Mouse (Mus musculus): ENCODE results near the gene Slc5a5.
A peak's percentile ranks its signal among the peaks of the same experiment; 100 is the strongest.

Gene Slc5a5

DNA sequence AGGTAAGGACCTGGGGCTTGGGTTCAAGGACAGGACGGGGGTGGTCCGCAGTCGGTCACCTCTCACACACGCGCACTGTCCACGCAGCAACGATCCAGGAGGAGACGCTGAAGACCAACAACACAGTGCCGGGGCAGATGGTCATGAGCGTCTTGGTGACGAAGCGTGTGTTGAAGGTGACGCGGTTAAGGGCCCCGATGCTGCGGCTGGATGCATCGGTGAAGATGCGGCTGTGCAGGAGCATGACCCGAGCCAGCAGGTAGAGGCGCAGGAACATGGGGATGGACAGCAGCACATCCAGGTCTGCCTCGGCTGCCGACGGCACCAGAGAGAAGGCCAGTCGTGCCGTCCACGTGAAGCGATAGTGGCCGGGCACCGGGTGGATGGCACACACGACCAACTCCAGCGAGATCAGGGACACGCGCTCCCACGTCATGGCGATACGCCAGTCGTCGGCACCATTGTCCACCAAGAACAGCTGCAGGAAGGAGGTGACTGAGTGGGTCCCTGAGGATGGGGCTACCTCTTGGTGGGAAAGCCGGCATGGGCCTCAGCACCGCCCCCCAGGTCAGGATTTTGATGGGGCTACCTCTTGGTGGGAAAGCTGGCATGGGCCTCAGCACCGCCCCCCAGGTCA lies 39.8 kb downstream of the Slc5a5 start:
- no peak for DNase-seq (ENCODE audit: low spot score)

DNA sequence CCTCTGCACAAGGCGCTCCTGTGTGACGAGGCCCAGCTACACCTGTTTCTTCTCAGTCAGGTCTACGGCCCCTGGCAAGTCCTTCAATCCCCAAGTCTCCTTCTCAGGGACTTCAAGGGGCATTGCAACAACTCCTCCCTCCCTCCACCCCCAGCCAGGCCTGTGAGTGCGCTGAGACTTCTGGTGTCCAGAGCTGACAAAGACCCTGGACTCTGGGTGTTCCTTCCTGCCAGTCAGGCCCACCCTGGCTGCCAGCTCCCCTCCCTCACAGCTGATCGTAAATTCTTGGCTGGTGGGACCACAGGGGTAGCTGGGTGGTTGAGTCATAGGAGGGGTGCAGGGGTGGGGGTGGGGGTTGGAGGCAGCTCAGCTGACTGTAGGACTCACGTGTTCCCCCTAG lies 40.7 kb downstream of the Slc5a5 start:
- DNase-seq (ENCODE audit: low spot score) = no peak

DNA sequence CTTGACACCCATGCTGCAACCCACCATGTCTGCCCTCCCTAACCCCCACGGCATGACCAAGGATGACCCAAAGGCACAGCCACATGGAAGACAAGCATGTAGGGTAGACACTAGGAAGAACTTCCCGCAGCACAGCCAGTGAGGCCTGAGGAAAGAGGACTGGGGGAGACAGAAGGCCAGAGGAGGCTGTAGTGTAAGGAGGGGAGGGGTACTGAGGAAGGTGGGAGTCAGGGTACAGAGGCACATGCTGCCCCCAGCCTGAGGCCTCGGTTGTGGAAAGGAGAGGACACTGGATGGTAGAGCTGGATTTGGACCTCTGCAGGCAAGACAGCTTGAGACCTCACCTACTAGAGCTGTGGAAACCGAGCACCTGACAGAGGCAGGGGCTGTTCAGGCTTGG lies 41.6 kb downstream of the Slc5a5 start:
- no peak for DNase-seq (ENCODE audit: low spot score)

DNA sequence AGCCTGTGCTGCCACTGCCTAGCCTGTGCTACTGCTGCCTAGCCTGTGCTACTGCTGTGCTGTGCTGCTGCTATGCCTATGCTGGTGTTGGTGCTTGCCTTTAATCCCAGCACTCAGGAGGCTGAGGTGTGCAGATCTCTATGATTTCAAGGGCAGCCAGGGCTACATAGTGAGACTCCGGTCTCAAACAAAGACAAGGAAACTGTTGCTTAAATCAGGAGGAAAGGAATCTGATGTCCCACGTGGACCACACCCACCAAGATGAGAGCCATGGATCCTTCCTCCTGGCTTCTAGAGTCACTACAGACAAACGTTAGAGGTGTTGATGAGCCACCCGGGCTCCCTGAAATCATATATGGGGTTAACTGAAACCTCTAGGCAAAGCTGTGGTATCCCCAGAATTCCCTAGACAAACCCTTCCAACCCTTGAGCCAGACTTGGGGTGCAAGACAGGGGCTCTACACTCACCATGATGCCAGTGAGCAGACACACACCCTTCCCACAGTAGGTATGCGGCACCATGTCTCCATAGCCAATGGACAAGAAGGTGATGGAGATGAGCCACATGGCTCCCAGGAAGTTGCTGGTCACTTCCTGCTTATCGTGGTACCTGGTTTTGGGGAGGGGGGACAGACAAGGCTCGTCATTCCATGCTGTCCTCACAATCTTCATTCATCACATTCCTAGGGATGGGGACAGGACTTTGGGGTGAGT lies 42.3 kb downstream of the Slc5a5 start:
- no peak for DNase-seq (ENCODE audit: low spot score)

DNA sequence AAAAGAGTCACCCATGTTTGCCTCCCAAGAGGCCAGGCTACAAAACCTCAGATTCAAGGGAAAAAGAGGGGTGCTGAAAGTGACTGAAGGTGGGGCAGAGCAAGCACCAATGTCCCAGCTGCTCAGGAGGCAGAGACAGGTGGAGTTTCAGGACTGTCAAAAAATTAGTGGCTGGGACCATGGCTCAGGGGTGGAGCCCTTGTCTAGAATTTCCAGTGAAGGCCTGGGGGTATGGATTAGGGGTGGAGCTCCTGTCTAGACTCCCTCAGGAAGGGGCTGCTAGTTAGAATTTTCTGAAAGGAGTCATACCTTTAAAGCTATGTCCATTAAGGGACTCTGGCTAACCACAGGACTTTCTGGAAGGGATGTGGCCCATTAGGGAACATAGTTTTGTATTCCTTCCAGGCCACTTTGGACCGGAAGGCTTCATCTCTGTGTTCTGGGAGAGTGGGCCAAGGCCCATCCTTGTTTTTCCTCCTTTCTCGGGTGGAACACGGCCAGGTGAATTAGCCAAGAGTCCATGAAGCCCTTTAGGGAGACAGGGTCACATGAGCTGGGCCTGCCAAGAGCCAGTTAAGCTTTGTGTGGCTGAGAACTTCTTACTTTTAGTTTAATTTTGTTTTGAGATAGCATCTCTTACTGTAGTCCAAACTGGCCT lies 43.1 kb downstream of the Slc5a5 start:
- no peak for DNase-seq (ENCODE audit: low spot score)

DNA sequence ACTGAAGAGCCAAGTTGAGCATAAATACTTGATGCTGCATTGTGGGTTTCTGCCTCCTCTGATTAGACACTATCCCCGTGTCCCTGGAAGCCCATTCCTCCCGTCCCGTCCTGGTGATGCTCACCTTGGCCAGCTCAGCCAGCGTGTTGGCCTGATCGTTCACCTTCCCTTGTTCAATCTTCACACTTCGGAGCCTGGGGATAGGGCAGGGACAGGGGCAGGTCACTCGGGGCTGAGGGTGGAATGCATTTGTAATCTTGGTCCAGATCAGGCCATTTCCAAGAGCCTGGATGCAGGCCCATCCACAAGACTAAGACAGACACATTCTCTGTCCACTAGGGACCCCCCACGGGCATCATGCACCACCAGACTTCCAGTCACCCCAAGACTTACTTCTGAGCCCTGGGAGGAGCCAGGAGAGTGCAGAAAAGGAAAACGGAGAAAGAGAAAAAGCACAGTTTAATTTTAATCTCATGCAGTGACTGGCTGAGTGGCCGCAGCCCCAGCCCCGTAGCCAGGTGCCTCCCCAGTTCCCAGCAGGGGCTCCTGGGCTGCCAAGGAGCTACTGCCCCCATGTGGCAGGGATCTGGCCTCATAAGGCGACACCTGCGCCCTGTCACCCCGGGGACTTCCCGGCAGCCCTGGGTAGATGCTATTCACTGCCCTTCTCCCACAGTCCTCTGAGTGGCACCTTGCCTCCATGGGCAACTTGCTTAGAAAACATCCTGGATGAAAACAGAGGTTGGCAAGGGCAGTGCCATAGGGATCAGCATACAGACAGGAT lies 46.0 kb downstream of the Slc5a5 start:
- DNase-seq (ENCODE audit: low spot score) = no peak

DNA sequence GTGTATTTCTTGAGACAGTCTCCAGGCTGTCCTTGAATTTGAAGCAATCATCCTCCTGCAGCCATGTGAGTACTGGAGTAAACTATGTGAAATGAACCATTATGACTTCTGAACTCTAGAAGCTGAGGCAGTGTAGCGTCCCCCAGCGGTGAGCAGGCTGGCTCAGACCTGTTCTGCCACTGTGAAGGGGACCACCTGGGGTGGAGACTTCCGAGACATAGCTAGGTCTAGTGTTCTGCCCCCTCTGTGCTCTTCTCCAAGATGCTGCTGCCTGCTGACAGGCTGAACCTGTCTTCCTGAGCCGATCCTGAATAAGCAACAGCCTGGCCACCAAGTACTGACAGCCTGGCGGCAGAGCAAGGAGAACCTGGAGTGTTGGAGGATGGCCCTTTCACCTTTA lies 47.4 kb downstream of the Slc5a5 start:
- DNase-seq (ENCODE audit: low spot score) = no peak

DNA sequence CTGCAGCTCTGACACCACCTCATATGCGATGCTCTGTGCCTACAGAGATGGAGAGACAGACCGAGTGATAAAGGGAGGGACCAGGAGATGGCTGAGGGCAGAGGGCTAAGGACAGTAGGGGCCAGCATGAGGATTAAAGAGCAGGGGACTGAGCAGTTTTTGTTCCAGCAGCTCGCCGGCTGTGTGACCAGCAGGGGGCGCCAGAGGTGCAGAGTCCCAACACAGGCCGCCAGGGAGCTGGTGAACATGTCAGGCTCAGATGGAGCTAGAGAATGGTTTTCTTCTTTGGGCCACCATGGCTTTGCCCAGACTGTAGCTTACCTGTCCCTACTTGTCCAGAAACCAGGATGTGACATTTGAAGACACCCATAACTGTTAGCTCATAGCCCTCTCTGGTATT lies 48.0 kb downstream of the Slc5a5 start:
- DNase-seq (ENCODE audit: low spot score) = peak; percentile 97

DNA sequence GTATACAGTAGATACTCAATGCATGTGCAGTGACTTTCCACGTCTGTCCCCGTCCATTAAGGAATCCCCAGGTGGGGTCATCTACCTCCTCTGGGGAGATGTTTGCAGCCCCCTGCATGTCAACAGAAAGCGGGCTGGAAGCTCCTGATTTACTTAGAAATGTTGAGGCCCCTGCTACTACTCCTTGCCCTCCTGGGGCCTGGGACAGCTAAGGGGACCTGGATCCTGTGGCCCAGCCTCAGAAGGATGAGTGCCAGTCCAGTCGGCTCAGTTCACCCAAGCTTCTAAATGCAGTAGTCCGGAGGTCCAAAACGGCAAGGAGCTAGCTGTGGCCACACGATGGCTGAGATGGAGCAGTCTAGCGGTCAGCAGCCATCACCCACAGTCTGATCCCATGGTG lies 48.6 kb downstream of the Slc5a5 start:
- DNase-seq (ENCODE audit: low spot score) = no peak

DNA sequence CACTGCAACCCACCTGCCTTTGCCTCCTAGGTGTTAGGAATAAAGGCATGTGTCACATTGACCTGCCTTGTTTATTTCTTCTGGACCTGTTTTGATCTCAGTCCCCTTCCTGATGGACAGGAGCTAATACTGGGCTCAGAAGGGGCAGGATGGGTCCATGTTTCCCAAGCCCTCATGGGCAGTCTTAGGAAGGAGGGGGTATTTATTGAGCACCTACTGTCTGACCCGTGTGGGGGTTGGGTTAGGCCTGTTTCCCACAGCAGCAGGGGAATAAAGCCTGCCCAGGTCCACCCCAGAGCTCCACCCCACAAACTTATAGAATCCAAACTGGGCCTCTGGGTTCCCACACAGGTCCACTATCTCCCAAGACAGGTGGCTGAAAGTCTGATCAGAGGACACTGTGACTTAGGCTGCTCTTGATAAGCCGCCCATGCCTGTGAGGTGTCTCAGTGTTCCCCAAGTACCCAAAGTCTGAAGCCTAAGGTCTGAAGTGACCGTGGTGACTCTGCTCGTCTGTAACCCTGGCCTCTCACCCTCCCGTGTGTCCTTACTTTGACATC lies 49.3 kb downstream of the Slc5a5 start:
- DNase-seq (ENCODE audit: low spot score) = no peak

DNA sequence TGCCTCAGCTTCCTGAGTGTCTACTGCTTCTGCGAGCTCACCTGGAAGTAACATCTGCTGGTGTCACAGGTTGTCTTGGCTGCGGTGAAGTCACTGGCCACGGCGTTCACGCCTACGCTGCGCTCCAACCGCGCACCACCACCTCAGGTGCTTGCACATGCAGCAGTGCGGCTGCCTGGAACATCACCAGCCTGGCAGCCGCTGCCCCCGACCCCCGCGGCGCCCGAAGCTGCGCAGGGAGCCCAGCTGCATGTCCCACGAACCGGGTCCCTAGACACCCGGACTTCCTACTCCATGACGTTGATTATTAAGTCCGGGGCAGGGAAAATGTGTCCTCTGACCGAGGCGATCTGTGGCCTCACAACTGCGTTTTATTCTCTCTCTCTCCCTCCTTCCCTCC lies 50.1 kb downstream of the Slc5a5 start:
- DNase-seq (ENCODE audit: low spot score) = no peak

DNA sequence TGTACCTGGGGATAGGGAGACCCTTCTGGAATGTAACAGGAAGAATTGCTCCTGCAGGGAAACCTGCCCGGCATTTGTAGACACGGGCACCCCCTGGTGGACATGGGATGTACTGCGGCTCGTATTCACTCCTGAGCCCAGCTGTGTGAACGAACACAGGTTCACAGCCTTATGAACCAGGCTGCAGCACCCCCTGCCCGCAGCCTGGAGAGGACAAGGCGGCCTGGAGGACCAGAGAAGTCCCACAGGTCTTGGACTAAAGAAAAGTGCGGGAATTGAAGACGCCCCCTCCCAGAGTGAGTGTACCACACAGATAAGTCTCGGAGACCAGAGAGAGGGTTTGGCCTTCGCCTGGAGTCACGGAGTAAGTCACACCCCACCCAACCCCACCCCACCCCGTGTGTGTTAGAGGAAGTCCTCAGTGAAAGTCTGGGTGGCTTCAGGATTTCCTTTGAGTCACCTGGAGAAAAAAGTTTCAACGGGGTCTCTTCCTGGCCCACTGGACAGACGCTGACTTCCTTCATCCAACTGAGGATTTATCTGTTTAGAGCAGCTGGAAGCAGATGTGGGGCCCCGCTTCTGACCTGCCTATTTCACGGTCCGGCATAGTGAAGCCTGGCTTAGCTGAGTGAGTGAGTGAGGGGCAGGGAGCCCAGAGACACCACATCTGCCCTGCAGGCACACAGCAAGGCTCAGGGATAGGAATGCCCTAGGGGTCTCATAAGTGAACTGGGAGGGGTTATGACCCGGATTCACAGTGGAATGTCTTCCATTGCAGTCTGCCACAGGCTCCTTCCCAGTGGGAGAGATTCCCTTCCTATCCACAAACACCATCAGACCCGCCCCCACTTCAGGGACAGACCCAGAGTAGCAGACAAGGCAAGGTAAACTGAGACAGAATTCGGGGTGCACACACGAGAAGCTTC lies 51.1 kb downstream of the Slc5a5 start:
- DNase-seq (ENCODE audit: low spot score) = peak; percentile 96

DNA sequence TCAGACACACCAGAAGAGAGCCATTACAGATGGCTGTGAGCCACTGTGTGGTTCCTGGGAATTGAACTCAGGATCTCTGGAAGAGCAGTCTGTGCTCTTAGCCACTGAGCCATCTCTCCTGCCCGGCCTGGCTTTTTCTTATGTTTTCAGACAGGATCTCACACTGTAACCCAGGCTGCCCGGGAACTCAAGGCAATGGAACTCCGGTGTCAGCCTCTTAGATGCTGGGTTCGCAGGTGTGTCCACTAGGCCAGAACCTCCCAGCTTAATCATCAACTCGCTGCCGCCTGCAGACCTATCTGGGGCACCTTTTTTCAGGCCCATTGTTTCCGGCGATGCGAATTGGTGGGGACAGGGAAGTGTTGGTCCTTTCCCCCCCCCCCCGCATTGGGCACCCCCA lies 52.0 kb downstream of the Slc5a5 start:
- no peak for DNase-seq (ENCODE audit: low spot score)

DNA sequence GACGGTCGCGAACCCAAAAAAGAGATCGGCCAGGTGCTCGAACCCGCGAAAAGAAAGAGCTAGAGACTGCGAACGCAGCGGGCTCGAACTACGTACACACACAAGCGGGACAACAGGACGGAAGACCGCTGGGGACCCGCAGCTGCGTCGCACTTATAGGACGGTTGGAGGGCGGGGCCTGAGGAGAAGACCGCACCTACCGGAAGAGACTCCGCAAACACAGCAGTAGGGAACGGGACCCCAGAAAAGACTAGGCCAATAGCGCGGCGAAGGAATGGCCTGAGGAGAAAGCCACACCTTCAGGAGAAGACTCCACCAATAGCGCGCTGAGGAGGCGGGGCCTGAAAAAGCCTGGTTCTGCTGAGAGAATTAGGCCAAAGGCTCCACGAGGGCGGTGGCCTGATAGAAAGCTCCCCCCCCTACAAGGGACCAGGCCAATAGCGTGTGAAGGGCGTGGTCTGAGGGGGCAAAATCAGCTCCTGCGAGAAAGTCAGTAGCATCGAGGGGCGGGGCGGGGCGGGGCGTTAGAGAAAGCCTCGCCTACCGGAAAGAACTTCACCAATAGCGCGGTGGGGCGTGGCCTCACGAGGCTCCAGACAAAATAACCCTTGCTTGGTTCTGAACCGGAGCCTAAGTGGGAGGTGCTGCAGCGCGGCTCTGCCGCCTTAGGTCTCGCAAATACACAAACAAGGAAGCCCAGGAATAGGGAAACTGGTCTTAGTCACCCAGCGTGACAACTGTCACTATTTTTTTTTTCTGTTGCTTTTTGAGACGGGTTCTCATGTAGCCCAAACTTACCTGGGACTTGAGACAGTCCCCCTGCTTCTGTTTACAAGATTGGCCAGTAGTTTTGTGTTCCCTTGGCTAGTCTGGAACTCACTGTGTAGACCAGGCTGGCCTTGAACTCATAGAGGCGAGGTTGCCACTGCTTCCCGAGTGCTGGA lies 52.9 kb downstream of the Slc5a5 start, which contains the start of gene Arrdc2:
Gene Arrdc2, minus strand, starts transcription at position 313 of the 944 bp plus-strand sequence.
- peak; percentile 99 for DNase-seq (ENCODE audit: low spot score)

DNA sequence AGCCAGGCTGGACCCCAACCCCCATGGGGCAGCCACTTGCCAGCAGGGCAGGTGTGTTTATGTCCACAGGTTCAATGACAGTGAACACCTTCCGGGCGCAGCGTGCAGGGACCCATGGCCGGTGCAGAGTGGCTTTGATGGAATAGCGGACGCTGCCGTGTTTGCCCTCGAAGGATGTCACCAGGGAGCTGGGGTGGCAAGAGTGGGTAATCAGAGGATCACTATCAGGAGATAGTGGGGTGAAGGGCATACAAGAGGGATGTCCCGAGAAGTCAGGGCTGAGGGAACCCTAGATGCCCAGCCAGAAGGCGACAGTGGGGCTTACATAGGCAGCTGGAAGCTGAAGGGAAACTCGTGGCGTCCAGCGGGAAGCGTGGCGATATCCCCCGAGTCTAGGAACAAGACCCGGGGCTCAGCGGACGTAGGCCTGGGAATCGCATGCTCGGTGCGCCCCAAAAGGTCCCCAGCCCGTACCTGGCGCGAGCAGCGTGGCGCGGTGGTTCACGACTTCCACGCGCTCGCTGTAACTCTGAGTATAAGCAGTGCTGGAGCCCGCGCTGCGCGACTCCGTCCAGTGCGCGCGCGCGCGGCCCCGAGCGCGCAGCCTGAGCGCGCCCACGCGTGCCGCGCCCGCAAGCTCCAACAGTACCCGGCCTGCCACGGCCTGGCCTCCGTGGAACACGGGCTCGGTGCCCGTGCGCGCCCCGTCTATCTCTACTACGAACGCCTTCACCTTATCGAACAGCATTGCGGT lies 53.7 kb downstream of the Slc5a5 start:
- DNase-seq (ENCODE audit: low spot score) = no peak

DNA sequence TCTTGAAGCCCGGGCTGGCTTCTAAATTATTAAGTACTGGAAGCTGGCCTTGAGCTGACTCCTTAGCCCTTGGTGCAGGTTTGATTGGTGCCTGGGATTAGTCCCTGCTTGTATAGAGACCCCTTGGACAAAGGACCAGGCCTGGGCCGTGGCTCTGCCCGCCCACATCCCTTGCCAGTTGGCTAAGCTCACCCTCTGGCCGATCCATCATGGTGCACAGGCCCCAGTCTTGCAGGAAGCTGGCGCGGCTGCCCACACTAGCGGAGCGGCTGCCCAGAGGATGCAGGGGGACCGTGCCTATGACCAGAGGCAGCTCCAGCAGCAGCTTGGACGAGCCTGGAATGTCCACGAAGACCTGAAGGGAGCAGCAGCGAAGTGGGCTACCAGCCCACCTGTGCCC lies 55.9 kb downstream of the Slc5a5 start:
- no peak for DNase-seq (ENCODE audit: low spot score)

DNA sequence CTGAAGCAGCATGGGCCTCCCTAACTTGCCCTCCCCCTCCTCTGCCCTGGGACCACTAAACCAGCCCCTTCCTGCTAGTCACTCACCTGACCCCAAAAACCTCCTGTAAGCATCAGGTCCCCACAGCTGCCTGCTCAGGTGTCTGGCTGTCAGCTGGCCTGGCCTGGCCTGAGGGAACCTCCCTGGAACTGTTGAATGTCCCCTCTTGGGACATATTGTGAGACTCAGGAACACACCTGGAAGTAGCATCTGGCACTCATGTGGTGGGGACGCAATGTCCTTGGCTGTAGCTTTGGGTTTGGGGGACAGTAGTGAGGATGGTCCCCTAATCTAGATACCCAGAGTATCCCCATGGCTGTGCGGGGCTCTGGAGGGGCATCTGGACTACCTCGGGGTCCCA lies 58.5 kb downstream of the Slc5a5 start:
- no peak for DNase-seq (ENCODE audit: low spot score)

DNA sequence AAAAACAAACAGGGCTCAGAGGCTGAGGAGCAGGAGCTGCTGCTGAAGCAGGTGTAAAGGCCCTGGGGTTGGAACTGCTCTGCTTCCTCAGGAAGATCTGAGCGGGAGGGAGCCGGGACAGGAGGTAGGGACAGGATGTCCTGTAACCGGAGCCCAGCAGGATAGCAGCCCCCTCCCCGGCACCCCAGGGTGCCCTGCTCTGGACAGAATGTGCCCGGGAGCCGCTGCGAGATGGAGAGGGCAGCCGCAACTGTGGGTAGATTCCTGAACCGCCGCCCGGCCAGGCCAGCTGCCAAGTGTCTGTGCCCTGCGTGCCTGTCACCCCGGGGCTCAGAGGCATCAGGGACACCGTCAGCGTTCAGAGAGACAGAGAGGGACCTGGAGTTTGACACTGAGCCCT lies 59.0 kb downstream of the Slc5a5 start:
- DNase-seq (ENCODE audit: low spot score) = peak; percentile 64

DNA sequence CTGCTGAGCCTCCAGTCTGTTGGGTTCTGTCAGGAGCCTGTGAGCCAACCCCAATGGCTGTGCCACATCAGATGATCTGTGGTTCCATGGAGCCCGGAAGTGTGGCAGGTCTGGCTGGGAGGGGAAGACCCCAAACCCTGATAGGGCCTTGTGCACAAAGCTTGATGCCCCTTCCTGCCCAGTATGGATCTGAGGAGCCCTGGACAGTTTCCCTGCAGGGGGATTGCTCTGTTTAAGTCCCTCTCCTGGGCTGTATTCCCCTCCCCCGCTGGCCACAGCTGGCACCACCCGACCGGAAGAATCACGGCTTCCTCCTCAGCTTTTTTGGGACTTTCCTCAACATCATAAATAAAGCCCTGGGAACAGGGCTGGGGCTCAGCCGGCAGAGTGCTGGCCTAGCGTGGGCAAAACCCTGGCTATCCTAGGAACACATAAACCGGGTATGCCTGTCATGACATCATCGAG lies 59.5 kb downstream of the Slc5a5 start:
- no peak for DNase-seq (ENCODE audit: low spot score)

Data from testis, postnatal 10 days (tissue).